Mouse (Mus musculus) spleen, postnatal 10 days (tissue): ENCODE results near the gene Ebp.
A peak's percentile ranks its signal among the peaks of the same experiment; 100 is the strongest.

ENCODE experiments used
- DNase-seq, 2 experiments: peaks; one replicate each; pipeline ENCODE4 v3.0.0; 2021 to 2022; ENCODE audit warnings: low spot score in 2 of 2

Gene Ebp

DNA sequence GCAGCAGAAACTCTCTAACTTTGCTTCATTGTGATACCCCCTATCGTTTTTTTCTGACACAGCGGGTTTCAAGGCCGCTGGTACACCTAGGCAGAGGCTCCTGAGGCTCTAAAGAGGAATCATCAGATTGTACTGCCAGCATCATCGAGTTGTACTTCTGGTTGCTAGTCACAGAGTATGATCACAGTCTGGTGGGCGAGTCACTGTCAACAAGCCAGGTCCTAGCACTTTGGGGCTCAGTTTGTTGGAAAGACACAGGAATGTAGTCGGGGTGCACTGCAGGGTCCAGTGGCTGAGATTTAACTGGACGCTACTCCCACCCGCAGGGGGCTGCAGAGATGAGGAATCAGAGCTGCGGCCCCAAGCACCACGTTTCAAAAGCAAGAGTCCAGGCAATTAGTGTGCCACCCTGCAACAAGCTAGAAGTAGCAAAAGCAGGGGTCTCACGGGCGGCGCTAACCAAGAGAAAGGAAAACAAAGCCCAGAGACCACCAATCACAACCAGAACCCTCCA is 1.1 kb downstream of the Ebp start:
- peak in 1 of 2 experiments; percentile 13 for DNase-seq

DNA sequence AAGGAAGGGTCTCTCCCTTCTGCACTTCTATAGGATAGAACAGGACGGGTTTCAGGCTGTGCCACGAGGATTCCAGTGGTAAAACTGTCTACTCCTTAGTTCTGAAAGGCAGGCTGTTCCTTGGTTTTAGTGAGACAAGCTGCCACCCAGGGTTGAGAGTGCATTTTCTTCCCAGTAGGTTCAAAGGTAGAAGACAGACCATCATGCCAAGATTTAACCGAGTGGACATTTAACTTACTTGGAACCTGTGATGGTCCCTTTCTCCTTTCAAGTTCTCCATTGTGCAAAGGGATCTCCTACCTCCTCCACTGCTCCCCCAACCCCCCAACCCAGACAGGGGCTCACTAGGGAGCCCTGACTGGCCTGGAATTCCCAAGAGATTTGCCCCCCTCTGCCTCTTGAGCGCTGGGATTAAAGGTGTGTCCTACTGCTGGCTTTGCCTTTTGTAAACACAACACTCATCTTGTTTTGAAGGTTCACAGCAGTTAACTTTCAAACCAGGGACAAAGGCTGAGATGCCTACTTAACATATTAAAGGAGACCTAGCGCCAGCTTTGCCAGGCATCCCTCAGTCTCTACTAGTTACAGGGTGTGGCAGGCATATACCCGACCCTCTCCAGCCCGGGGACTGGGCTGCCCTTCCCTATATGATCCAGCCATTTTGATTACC is 10.3 kb downstream of the Ebp start:
- no peak for DNase-seq

DNA sequence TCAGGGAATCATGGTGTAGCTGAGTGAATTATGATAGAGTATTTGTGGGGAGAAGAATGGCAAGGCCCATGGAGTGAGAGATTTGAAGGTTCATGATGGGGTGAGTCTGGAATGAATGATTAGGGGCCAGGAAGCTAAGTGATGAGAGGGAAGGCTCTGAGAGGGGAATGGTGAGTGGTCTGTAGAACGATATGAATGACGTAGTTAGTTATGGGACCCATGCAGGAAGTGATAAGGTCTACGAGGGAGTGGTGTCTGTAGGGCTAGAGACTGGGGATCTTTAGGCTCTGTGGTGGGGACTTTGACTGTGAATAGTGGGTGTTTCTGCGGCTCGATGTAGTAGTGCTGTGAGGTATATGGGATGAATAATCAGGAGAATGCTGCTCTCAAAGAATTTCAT is 13.7 kb downstream of the Ebp start:
- no peak for DNase-seq

DNA sequence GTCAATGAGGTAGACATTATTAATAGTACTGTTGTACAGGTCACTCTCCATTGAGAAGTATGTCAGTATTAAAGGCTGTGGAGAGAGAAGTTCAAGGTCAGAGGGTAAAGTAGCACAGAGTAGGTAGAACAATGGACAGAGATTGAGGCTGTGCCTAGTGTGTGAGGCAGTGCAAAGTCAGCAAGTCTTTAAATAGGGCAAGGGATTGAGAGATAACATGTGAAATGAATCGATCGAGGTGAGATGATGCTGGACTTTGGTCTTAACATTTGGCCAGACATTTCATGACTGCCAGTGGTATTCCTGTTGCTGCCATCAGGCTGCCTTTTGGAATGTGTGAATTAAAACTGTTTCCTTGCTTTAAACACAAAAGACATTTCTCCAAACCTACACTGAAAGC is 14.4 kb downstream of the Ebp start:
- DNase-seq, result no peak

DNA sequence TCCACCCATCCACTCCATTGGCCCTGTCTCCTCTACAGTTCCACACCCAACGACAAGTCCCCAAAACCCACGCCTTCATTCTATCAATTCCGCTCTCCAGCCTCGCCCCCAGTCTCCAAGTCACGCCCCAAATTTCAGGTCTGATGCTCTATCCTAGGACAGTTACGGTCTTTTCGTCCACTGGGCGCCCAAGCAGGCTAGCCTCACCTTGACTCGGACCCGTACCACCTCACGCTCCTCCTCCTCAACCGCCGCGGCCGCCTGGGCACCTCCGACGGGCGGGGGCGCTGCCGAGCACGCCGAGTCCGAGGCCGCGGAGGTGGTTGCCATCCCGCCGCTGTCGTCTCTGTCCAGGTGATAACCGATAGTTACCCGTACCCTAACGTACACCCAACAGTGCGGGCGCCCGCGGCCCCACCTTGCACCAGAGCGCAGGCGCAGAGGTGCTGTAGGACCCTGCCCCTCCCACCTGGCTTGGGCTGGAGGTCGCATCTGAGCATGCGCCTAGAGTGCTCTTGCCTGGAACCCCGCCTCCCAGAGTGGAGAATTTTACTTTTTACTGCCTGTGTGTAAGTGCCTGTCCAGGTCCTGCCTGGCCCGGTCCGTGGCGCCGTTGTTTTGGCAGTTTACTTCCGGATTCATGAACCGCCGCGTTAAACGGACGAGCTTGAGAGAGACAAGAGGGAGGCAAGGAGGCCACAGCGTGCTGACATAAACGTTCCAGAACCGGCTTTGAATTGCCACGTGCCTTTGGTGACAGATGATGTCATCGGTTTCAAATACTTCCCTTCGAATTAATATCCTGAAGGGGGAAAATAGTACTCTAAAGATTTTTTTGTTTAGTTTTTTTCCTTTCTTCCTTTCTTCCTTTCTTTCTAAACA is 17.6 kb downstream of the Ebp start, which contains the start of gene Tbc1d25:
TSS of gene Tbc1d25 (minus strand) at position 678 of the 882 bp plus-strand sequence.
- DNase-seq, result peak; percentile 70 to 85

DNA sequence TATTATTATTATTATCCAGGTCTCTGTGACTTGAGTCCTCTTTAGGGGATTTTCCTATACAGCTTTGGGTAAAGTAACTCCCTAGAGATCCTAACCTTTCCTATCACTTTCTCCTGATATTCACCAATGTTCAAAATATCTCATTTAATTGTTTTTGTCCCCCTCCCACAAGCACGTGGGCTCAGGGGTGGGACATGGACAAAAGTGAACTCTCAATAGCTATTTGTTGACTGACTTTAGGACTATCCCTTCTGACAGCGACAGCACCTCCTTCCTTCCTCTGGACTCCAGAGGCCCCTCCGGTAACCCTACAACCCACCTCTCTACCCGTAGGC is 18.2 kb downstream of the Ebp start:
- no peak for DNase-seq

DNA sequence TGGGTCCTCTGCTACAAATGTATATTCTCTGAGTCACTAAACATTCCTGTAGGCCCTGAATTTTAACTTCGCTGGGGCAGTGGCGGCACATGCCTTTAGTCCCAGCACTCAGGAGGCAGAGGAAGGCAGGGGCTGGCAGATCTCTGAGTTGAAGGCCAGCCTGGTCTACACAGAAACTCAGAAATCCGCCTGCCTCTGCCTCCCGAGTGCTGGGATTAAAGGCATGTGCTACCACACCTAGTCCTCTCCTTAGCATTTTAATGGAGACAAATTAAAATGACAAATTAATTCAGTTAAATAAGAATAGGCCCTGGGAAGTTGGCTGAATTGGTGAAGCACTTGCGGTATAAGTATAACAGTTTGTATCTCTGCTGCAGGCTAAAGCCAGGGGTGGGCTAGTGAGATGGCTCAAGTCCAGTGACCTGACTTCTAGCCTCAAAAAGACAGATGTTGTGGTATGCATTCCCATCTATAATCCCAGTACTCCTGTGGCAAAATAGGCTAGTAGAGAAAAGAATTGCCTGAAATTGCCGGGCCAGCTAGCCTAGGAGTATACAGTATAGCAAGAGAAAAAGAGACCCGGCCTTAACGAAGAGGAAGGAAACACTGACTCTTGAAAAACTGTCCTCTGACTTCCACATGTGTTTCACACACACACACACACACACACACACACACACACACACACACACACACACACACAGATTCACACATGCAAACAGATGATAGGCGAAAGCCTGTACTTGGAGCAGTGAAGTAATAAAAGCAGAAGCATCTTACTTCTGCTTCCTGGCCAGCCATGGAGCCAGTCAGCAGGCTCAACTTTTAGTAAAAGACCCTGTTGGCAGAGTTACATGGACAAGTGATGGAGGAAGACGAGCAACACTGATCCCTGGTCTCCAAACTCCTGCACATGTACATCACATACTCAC is 25.3 kb downstream of the Ebp start:
- peak in 1 of 2 experiments; percentile 21 for DNase-seq

DNA sequence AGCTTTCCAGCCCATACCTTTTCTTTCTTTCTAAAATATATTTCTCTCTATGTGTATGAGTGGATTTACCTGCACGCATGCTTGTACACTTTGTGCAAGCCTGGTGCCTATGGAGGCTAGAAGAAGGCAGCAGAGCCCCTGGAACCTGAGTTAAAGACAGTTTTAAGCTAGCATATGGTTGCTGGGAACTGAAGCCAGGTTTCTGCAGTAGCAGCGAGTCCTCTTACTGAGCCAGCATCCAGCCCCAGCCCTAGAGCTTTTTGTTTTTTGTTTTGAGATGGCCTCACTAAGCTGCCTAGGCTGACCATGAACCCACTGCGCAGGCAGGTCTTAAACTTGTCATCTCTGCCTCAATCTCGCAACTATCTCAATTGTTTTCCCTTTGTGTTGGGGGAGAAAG is 28.8 kb downstream of the Ebp start:
- no peak for DNase-seq

DNA sequence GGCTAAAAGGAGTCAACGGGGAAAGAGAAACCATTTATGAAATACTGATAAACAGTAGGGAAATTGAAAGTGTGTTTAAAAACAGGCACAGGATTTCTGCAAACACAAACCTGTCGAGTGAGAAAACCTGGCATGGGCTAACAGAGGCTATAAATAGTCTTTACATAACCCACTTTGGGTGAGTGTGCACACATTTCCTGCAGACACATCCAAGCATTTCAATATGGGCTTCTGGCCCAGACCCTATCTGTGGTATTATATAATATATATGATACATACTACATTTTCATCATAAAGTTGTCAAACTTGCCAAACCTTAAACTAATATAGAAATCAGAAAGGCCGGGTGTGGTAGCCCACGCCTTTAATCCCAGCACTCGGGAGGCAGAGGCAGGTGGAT is 30.2 kb downstream of the Ebp start:
- DNase-seq, result no peak

DNA sequence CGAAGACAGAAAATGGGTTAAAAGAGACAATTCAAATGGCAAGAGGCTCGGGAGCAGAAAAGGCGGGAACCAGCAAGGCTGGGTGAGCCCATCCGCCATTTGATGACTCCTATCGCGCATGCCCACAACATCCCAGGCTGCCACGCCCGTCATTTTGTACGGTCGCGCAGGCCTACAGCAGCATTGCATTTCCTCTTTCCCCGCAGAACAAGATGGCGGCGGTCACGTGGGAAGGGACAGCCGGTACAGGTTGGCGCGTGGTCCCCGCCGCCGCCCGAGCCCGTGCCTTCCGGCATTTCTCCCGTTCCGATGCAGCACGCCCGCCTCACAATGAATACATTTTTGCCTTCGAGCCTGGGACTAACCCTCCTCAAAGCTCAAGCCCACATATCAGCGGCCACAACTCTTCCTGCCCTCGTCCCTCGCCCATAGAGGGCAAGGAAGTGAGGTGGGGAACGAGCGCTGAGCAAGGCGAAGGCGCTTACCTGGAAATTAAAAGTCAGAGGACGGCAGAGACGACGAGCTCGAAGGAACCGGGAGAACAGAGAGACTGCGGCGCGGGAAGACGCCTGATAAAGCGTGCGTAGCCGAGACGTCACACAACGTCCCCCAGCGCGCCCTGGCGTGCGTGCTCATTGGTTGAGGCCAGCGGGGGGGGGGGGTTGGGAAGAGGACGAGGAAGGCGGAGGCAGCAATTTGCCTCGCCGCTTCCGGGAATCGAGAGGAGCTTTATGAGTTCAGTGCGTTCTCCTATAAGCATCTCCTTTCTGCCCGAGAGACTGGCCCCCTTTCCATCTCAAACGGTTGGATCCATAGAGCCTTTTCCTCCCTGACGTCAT is 47.9 kb downstream of the Ebp start, which contains the start of gene Rbm3:
TSS of gene Rbm3 (minus strand) at position 728 of the 839 bp plus-strand sequence.
- DNase-seq, result peak; percentile 70 to 91

DNA sequence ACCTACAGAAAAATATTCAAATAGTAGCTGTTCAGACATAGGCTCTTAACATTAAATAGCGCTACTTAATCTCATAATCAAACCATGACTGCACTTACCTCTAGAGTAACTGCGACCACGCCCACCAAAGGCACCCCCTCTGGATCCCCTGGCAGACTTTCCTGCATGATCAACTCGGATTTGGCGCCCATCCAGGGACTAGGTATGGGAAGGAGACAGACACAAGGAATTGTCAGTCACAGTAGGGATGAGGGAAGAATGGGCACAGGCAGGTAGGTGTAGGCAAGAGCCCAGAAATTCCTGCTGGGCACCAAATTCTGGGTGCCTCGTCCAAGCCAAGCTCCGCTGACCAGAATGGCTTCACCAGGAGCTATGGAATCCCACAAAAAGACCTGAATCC is 49.6 kb downstream of the Ebp start:
- peak in 1 of 2 experiments; percentile 24 for DNase-seq

DNA sequence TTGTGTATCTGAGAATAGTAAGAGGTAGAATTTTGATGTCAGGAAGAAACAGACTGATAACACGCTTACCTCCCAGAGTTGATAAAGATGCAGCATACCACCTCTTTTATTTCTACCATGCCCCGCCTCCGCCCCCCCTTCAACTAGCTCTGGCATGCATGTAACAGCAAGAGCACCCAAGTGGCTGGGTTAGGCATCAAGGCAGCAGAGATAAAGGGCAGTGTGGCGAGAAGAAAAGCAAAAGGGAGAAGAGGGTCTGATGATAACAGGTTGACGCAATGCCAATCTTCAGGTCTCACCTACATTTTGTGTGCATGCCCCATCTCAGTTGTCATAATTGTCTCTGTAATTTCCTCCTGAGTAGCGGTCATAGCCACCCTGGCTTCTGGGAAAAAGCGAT is 50.4 kb downstream of the Ebp start:
- no peak for DNase-seq

DNA sequence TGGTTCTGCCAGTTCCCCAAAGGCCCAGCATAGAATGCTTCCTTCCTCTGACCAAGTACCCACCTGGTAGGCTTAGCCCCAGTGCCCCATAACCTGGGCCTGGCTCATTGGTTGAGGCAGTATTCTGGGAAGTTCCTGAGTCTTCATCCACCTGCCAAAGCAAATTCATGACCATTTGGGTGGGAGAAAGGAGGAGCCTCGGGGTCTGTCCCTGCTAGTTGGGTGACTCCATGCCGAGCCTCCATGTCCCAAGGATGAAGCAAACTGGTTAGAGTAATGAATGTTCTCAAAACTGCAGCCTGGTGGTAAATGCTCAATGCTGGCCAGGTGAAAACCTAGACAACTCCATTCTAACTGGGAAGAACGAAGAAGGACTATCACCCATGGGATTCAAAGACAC is 52.3 kb downstream of the Ebp start:
- no peak for DNase-seq

DNA sequence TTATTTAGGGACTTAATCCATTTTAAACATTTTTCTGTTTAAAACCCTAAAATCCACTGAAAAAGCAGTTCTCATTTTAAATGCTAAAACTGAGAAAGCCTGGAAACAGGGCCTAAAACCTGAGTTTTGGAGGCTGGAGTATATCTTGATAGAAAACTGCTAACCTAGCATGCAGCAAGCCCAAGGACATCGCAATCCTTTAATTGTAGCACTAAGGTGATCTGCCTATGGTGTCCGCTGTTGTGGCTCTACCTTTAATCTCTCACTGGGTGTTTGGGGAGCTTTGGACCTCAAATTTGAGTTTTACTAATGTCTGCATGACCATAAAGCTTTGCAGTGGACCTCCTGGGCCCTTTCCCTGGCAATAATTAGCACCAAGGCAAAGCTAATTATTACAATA is 52.9 kb downstream of the Ebp start:
- DNase-seq, result no peak

DNA sequence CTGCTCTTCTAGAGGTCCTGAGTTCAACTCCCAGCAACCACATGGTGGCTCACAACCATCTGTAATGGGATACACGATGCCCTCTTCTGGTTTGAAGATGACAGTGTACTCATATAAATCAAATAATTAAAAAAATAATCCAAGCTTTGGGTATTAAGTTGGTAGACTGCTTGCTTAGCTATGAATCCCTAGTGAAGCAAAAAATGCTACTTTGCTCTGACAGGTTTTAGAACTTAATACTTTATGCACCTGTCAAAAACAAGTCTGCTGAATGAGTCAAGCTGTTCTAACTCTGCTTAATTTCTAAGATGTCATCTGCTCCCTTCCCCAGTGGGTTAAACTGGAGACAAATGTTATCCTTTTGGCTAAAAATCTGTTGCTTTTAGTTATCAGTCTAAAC is 53.8 kb downstream of the Ebp start:
- no peak for DNase-seq

DNA sequence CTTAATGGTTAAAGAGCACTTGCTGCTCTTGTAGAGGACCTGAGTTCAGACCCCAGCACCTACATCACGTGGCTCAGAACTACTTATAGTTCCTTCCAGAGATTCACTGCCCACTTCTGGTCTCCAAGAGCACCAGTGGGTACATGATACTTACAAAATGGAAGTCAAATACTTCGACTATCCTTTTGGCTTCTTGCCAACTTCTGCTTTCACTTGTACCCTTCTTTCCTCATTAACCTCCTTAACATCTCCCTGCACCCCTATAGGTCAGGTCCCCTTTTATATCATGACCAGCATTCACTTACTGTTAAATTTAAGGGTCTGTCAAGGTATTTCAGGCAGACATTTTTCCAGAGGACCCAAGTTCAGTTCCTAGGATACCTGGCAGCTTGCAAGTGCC is 57.4 kb downstream of the Ebp start:
- no peak for DNase-seq
